Mouse (Mus musculus) limb, embryonic 11.5 days (tissue): ENCODE results near the gene Vmn1r90. TPM values are rescaled to one million over a fixed set of nuclear protein-coding genes. Genes with fewer than 3 reads are reported as not detected.
"Not testable (repeated sequence)": the region's sequence is repeated elsewhere in the genome, so short reads cannot be mapped to it uniquely, and the experiment has no call there.

ENCODE experiments used
- ATAC-seq: fragments of 200-750 bp; cut with Nextera tagmentation; 2 replicates; pipeline ENCODE4 v1.8.0; 2017; ENCODE audit warnings: low read depth; ENCODE audit not compliant: insufficient number of reproducible peaks, low FRiP score, low TSS enrichment
- DNase-seq: peaks from one replicate; pipeline ENCODE4 v3.0.0-alpha.2; 2015; ENCODE audit warnings: low spot score
- H3K27ac ChIP-seq: fragments of 300-500 bp; sonication (generic); replicated peaks from 2 replicates; pipeline ENCODE4 v1.5.1; 2014; ENCODE audit warnings: low read depth, mild to moderate bottlenecking, low read length
- H3K27me3 ChIP-seq: fragments of 300-500 bp; sonication (generic); 2 replicates; pipeline ENCODE4 v1.6.1; 2014; ENCODE audit warnings: mild to moderate bottlenecking, low read length, mixed read lengths; ENCODE audit not compliant: control insufficient read depth, insufficient read depth
- H3K36me3 ChIP-seq: fragments of 300-500 bp; sonication (generic); 2 replicates; pipeline ENCODE4 v1.6.1; 2014; ENCODE audit warnings: mild to moderate bottlenecking, low read length, moderate library complexity, mixed read lengths; ENCODE audit not compliant: control insufficient read depth, insufficient read depth
- H3K4me1 ChIP-seq: fragments of 300-500 bp; sonication (generic); 2 replicates; pipeline ENCODE4 v1.6.1; 2014; ENCODE audit warnings: low read length, mixed read lengths; ENCODE audit not compliant: control insufficient read depth, insufficient read depth
- H3K4me2 ChIP-seq: fragments of 300-500 bp; sonication (generic); 2 replicates; pipeline ENCODE4 v1.6.1; 2014; ENCODE audit warnings: low read depth, mild to moderate bottlenecking, moderate library complexity; ENCODE audit not compliant: severe bottlenecking
- H3K4me3 ChIP-seq: fragments of 300-500 bp; sonication (generic); 2 replicates; pipeline ENCODE4 v1.5.1; 2014; ENCODE audit warnings: low read depth, low read length
- H3K9ac ChIP-seq: fragments of 300-500 bp; sonication (generic); 2 replicates; pipeline ENCODE4 v1.6.1; 2014; ENCODE audit warnings: mild to moderate bottlenecking, low read length
- H3K9me3 ChIP-seq: fragments of 300-500 bp; sonication (generic); 2 replicates; pipeline ENCODE4 v1.6.1; 2016; ENCODE audit warnings: low read length; ENCODE audit not compliant: control insufficient read depth
- WGBS: fragments of 180-500 bp; shearing (Covaris S2); extraction: QIAGEN DNeasy Blood & Tissue Kit; methylation state at CpG from one replicate; pipeline ENCODE4 v1.1.7; 2014; 5-methylcytosine and 5-hydroxymethylcytosine counted together
- polyA plus RNA-seq: library from polyadenylated mRNA; unstranded; fragments of >200 nt; fragmentation: Nextera tagmentation; extraction: Ambion mirVana; gene quantifications from 2 replicates; pipeline ENCODE4 v1.2.1, GENCODE M21; 2014

Gene Vmn1r90
- polyA plus RNA-seq, result 0.16 TPM in 2 replicates

DNA sequence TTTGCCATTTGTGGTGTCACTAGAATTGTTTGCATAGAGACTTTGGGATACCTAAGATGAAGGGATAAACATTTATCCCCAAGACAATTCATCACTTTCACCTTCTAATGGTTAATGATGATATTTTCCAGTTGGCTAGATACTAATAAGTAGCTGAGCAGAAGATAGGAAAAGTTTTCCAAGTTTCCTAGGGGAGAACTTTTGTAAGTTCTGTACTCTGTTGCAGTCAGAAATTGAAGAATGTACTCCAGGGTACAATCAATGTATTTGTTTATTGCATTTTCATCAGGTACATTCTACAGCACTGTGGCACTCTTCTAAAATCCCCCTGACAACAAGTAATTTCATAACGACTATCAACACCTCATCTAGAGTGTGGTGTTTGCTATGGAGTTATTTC lies at the start of gene Vmn1r90:
Gene Vmn1r90, minus strand, starts transcription at position 101 of the 400 bp plus-strand sequence.
- Histone ChIP-seq H3K27me3 (no peaks in the 10 kb centered on the region), H3K9ac (no peak within 1 kb of the TSS)
- WGBS, result 61% methylated on average over 1 of the region's 1 CpGs

DNA sequence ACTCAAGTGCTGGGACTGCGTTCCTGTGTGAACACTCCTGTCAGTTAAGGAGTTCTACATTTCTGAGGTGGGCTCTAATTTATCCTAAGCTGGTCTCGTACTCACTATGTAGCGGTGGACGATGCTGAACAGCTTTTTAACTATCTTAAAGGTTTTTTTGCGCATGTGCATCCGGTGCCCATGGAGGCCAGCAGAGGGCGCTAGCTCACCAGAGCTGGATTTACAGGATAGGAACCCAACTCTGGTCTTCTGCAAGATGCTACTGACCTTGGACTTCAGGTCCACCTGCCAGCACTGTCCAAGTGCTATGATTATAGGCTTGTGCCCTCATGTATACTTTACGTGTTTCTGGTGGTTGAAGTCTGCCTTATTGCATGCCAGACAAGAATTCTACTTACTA lies 29.7 kb upstream of the Vmn1r90 start:
- H3K27ac ChIP-seq, H3K36me3 ChIP-seq, DNase-seq, H3K9me3 ChIP-seq, H3K27me3 ChIP-seq, H3K4me3 ChIP-seq, H3K4me1 ChIP-seq, ATAC-seq, H3K9ac ChIP-seq, H3K4me2 ChIP-seq: not testable (repeated sequence)
- 69% methylated on average over 8 of the region's 8 CpGs for WGBS

More for the DNA sequence above, at the start of gene Vmn1r90:
- ATAC-seq (no peak), DNase-seq (no peak)
- Histone ChIP-seq H3K4me2 (no peak within 1 kb of the TSS), H3K4me3 (no peak within 1 kb of the TSS), H3K27ac (no peak within 1 kb of the TSS), H3K36me3 (no peaks in the 10 kb centered on the region), H3K4me1 (no peaks in the 10 kb centered on the region), H3K9me3 (0 out of 2 replicates have a peak, but pooled peaks cover 3% of the 10 kb centered on the region)

DNA sequence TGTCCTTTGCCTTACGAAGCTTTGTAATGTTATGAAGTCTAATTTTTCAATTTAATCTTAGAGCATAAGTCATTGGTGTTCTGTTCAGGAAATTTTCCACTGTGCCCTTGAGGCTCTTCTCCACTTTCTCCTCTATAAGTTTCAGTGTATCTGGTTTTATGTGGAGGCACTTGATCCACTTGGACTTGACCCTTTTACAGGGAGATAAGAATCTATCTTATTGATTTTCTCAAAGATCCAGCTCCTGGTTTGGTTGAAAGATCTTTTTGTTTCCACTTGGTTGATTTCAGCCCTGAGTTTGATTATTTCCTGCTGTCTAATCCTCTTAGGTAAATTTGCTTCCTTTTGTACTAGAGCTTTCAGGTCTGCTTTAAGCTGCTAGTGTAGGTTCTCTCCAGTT lies 11.0 kb downstream of the Vmn1r90 start:
- 92% methylated on average over 1 of the region's 1 CpGs for WGBS

DNA sequence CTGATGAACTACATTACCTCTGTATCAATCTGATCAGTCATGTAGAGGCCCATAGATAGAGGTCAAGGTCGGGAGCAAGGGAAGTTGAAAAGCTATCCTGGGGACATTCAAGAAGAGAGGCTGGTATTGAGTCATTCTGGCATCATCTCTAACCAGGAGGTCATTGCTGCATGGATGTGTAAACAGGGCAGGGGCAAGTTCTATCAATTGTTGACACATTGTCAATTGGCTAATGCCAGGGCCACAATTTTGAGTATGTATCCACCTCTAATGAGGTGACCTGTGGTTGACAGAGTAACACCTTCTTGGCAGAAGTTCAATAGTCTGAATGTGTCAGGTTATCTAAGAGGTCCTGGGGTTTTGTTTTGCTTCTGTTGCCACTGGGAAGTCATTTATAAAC lies 38.0 kb downstream of the Vmn1r90 start:
- H3K9me3 ChIP-seq, result no peaks in the 10 kb centered on the region; the same call in 1 of the 2 replicates
- no peak overlapping the region for H3K27ac ChIP-seq
- no peak overlapping the region for H3K9ac ChIP-seq
- H3K4me1 ChIP-seq, result no peaks in the 10 kb centered on the region
- ATAC-seq (no peak), DNase-seq (no peak)
- H3K27me3 ChIP-seq, result no peaks in the 10 kb centered on the region
- no peak overlapping the region for H3K4me2 ChIP-seq
- H3K36me3 ChIP-seq, result no peaks in the 10 kb centered on the region
- WGBS, result 58% methylated on average over 1 of the region's 1 CpGs
- H3K4me3 ChIP-seq, result no peak overlapping the region

More for the DNA sequence above, 11.0 kb downstream of the Vmn1r90 start:
- no peaks in the 10 kb centered on the region for H3K4me1 ChIP-seq
- DNase-seq (no peak), ATAC-seq (no peak)
- no peaks in the 10 kb centered on the region for H3K27me3 ChIP-seq
- no peak overlapping the region for H3K9ac ChIP-seq
- H3K27ac ChIP-seq, result no peak overlapping the region
- no peak overlapping the region for H3K4me3 ChIP-seq
- no peaks in the 10 kb centered on the region for H3K36me3 ChIP-seq
- no peak overlapping the region for H3K4me2 ChIP-seq
- peaks cover 9% of the 10 kb centered on the region; the same call in 1 of the 2 replicates for H3K9me3 ChIP-seq

DNA sequence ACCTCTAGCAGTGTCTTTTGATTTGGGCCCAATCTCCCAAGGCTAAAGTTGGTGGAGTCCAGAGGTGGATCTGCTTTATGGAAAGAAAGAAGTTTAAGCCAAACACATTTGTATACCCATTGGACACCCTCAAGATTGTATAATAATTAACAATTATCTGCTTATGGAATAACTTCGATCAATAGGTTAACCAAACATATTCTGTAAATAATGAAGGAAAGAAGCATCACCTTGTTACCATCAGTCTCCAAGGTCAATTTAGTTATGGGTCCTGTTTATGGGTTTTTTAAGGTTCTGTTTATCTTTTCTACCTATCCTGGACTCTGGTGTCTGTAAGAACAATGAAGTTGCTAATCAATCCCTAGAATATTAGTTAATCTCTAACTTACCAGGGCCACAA lies 40.7 kb downstream of the Vmn1r90 start:
- 87% methylated on average over 1 of the region's 1 CpGs for WGBS
- Histone ChIP-seq H3K4me1 (no peaks in the 10 kb centered on the region), H3K27me3 (no peaks in the 10 kb centered on the region)

DNA sequence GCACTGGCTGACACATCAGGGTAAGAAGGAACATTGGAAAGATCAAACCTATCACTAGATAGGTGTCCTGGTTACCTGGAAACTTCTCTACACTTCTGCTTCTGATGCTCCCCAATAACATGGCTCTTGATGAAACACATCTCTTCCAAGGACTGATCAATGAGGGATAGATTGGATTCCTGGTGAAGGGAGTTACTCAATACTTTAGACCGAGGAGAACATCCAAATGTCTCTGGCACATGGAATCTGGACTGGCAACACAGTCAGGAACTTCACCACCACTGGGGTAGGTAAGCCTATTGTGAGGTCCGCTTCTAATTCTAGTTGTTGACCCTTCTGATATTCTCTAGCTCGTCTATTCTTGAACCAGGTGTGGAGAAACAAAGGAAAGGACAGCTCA lies 45.0 kb downstream of the Vmn1r90 start:
- DNase-seq (no peak), ATAC-seq (no peak)
- H3K9ac ChIP-seq, result no peak overlapping the region
- WGBS, result 90% methylated on average over 3 of the region's 3 CpGs
- H3K27ac ChIP-seq, result no peak overlapping the region
- H3K4me3 ChIP-seq, result no peak overlapping the region
- H3K27me3 ChIP-seq, result no peaks in the 10 kb centered on the region
- no peaks in the 10 kb centered on the region for H3K4me1 ChIP-seq
- H3K9me3 ChIP-seq, result peaks cover 12% of the 10 kb centered on the region
- no peak overlapping the region for H3K4me2 ChIP-seq
- no peaks in the 10 kb centered on the region for H3K36me3 ChIP-seq

More for the DNA sequence above, 40.7 kb downstream of the Vmn1r90 start:
- DNase-seq (no peak), ATAC-seq (no peak)
- no peak overlapping the region for H3K4me3 ChIP-seq
- no peak overlapping the region for H3K27ac ChIP-seq
- no peaks in the 10 kb centered on the region for H3K36me3 ChIP-seq
- H3K9ac ChIP-seq, result no peak overlapping the region
- H3K4me2 ChIP-seq, result no peak overlapping the region
- H3K9me3 ChIP-seq, result peaks cover 8% of the 10 kb centered on the region

Other genes with a start within 250 kb of the Vmn1r90 start
- gene Obox8, start 229.9 kb downstream of the Vmn1r90 start, polyA plus RNA-seq, result not detected in 2 replicates
- gene Sult2a8, start 116.7 kb downstream of the Vmn1r90 start, polyA plus RNA-seq, result not detected in 2 replicates
- gene Sult2a7, start 69.3 kb downstream of the Vmn1r90 start, polyA plus RNA-seq, result not detected in 2 replicates
- gene Obox7, start 96.0 kb upstream of the Vmn1r90 start, polyA plus RNA-seq, result not detected in 2 replicates